Mouse (Mus musculus): ENCODE measurements around the gene Pwwp2a.

Pwwp2a gene

DNA sequence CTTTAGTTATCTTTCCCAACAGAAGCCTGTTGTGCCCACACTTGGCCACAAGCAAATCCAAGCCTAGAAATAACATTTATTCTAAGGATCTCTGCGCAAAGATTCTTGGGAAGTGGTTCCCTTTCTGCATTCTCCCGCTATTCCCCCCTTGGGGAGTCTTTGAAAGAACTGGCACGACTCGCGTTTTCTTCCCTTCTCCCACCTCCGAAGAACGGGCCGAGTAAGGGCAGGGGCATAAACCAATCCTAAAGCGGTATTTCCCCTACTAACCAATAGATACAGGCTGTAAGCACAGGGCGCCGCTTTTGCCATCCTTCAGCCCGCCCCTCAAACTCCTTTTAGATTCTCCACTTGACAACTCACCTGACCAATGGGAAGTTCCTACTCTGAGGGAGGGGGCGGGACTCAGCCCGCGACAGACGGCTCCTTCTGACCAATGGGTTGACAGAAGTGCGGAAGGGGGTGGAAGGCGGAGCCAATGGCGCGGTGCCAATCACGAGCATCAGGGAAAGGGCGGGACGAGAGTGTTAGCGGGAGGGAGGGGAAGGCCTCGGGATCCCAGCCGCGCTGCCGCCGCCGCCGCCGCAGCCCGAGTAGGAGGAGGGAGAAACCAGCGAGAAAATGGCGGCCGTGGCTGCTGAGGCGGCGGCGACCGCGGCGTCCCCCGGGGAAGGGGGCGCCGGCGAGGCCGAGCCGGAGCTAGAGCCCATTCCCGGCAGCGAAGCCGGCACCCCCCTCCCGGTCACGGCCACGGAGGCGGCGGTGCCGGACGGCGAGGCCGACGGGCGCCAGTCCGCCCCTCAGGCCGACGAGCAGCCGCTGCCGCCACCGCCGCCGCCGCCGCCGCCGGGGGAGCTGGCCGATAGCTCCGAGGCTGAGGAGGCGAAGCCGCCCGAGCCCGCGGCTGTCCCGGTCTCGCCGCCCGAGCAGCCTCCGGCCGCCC is at the start of gene Pwwp2a:
Gene Pwwp2a, plus strand, starts transcription at position 527 of the 943 bp plus-strand sequence.
- DNase-seq (ENCODE audit: low spot score in 2 of 2), result peak; percentile 97 to 99

DNA sequence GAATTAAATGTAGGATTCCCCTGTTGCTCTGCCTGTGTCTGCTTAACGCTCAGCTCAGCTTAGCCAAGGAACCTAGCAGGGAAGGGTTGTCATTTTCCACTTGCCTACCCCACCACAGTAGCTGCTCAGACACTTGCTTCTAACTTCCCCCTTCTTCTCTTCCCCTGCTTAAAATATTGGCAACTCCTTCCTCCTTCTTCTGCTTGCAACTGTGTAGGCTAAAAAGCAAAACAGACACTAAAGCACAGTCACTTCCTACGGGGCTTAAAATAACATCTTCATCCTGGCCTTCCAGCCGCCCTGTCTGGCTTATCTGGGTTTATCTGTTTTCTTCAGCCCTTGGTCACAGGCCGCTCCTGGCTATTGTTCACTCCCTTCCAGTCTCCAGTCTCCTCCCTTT is 49.2 kb upstream of the Pwwp2a start:
- peak in 1 of 2 experiments; percentile 55 for DNase-seq (ENCODE audit: low spot score in 2 of 2)

DNA sequence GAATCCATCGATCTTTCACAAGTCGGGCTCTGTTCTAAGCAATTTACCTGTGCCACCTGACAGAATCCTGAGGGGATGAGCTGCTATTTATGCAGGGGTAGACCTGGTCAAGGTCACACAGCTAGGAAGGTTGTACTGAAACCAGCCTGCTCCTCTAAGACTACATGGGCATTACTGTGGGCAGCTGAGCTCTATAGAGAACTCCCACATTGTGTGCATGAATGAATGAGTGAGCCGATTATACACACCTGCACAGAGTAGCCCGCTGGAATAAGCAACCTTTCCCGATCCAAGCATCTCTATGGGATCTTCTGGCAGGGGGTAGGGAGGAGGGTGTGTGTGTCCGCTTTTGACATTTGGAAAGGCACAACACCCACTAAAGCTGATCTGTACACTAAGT is 48.6 kb upstream of the Pwwp2a start:
- no peak for DNase-seq (ENCODE audit: low spot score in 2 of 2)

- peak in 1 of 2 experiments; percentile 64 for DNase-seq (ENCODE audit: low spot score in 2 of 2)
These were observed 48.0 kb upstream of the Pwwp2a start for GRCm38 (mm10) chr11:43633658-43634401.

GRCm38 (mm10) chr11:43636761-43637160 is 45.0 kb upstream of the Pwwp2a start:
- peak in 1 of 2 experiments; percentile 41 for DNase-seq (ENCODE audit: low spot score in 2 of 2)

DNA sequence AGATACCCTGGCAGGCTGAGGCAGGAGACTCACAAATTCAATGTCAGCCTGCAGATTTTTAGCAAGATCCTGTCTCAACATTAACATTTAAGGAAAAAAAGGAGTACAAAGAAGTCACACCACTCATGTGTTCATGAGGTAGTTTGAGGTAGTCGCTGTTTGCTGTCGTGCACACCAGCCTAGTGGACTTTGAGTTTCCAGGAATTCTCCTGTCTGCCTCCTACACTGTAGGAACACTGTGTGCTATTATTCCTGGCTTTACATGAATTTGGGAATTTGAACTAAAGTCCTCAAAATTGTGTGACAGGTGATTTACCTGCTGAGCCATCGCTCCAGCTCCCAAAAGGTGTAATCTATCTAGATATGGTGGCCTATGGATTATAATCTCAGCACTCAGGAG is 43.3 kb upstream of the Pwwp2a start:
- no peak for DNase-seq (ENCODE audit: low spot score in 2 of 2)

DNA sequence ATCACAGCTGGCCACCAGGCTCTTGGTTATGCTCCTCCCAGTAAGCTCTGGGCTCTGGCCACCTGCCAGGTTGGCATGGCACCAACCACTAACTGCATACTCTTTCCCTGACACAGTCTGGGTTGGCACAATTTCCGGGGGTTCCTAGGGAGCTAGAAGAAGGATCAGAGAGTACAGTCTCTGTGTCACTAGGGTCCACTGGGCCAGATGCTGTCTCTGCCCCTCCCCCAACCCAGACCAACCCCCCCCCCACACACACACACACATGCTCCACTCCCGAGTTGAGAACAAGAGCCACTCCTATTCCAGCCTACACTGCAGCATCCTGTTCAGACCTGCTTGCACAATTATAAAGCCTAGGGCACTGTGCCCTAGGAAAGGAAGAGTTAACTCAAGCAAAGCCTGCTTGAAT is 38.6 kb upstream of the Pwwp2a start:
- DNase-seq (ENCODE audit: low spot score in 2 of 2), result peak in 1 of 2 experiments; percentile 71

DNA sequence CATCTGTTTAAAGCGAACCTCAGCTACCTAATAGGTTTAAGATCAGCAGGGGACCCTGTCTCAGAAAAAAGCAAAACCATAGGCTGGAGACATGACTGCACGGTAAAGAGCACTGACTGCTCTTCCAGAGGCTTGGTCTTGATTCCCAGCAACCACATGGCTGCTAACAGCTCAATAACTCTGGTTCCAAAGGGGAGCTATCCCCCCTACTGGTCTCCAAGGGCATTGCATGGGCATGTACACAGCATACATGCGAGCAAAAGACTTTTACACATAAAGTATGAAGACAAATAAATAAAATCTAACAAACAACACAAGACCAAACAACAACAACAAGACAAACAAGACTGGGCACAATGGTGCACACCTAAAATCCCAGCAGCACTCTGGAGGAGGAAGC is 36.5 kb upstream of the Pwwp2a start:
- no peak for DNase-seq (ENCODE audit: low spot score in 2 of 2)

GRCm38 (mm10) chr11:43653051-43653475 is 28.7 kb upstream of the Pwwp2a start:
- no peak for DNase-seq (ENCODE audit: low spot score in 2 of 2)

DNA sequence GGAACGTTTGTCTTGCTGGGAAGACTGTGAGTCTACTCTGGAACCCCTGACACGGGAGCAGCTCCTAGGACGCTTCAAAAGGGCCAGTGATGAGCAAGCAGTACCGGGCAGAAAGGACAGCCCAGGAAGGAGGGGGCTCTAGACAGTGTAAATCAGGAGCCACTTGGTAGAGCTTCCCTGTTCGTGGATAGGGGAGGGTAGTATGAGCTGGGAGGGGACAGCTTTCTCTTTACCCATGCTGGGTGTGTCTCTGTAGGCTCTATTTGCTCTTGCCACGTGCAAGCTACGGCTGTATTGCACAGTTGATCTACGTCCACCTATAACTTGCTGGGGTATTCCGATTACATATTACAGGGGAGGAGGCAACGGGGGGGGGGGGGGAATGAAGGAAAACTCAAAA is 25.3 kb upstream of the Pwwp2a start:
- DNase-seq (ENCODE audit: low spot score in 2 of 2), result no peak

DNA sequence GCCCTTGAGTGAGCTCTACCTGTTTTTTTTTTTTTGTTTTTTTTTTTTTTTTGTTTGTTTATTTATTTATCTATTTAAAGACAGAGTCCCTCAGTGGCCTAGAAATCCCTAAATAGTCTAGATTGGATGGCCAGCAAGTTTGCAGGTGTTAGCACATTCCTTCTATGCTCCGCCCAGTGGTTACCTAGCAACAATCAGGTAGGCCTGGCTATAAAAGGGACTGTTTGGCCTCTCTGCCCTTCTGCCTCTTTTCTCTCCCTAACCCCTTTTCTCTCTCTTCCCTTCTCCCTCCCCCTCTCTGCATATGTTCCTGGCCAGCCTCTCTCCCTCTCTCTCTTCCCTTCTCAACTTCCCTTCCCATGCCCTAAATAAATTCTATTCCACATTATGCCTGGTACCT is 23.8 kb upstream of the Pwwp2a start:
- DNase-seq (ENCODE audit: low spot score in 2 of 2), result no peak

GRCm38 (mm10) chr11:43667038-43667745 is 14.6 kb upstream of the Pwwp2a start:
- no peak for DNase-seq (ENCODE audit: low spot score in 2 of 2)

- peak in 1 of 2 experiments; percentile 48 for DNase-seq (ENCODE audit: low spot score in 2 of 2)
These were observed 818 bp downstream of the Pwwp2a start for GRCm38 (mm10) chr11:43682415-43683217.

- no peak for DNase-seq (ENCODE audit: low spot score in 2 of 2)
These were observed 7.1 kb downstream of the Pwwp2a start for GRCm38 (mm10) chr11:43688850-43689249.

GRCm38 (mm10) chr11:43696623-43697022 is 14.8 kb downstream of the Pwwp2a start:
- no peak for DNase-seq (ENCODE audit: low spot score in 2 of 2)

- DNase-seq (ENCODE audit: low spot score in 2 of 2), result no peak
These were observed 16.8 kb downstream of the Pwwp2a start for GRCm38 (mm10) chr11:43698621-43699020.

- DNase-seq (ENCODE audit: low spot score in 2 of 2), result no peak
These were observed 18.5 kb downstream of the Pwwp2a start for GRCm38 (mm10) chr11:43700291-43700690.

GRCm38 (mm10) chr11:43703552-43703951 is 21.8 kb downstream of the Pwwp2a start:
- DNase-seq (ENCODE audit: low spot score in 2 of 2), result no peak

DNA sequence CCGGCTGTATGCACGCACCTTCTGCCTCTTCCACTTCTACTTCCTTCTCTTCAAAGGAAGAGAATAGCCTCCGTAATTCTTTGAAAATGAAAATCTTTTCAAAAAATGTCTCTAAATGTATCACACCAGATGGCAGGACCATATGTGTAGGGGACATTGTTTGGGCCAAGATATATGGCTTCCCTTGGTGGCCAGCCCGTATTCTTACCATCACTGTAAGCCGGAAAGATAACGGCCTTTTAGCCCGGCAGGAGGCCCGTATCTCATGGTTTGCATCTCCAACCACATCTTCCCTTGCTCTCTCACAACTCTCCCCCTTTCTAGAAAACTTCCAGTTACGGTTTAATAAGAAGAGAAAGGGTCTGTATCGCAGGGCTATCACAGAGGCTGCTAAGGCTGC is 24.0 kb downstream of the Pwwp2a start:
- no peak for DNase-seq (ENCODE audit: low spot score in 2 of 2)

DNA sequence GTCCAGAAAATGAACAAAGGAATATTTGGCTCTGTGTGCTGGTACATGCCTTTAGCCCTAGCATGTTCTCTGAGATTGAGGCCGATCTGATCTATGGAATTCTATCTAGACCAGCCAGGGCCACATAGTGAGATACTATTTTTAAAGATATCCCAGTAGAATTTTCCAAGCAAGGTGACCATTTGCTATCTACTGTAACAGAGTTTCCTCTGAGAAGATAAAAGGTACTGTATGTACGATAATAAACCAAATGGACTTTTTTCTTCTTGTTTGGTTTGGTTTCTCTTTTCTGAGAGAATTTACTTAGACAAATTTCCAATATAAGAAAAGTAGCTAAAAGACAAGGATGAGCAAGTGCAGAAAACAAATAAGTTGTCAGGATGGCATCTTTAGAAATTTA is 26.6 kb downstream of the Pwwp2a start:
- DNase-seq (ENCODE audit: low spot score in 2 of 2), result no peak

- DNase-seq (ENCODE audit: low spot score in 2 of 2), result peak in 1 of 2 experiments; percentile 33
These were observed 30.4 kb downstream of the Pwwp2a start for GRCm38 (mm10) chr11:43712178-43712577.
